Mouse (Mus musculus): Measurements from ENCODE around the gene Mapkapk5. TPM values are rescaled to one million over a fixed set of nuclear protein-coding genes. Genes with fewer than 3 reads are reported as not detected.

Mapkapk5 gene
- polyA plus RNA-seq, 1 experiment from 2014 or later, result 48.0 TPM

- no peaks in the 10 kb centered on the region for H3K9me3 ChIP-seq (ENCODE audit: control insufficient read depth, low read length)
- H3K9ac ChIP-seq (ENCODE audit: low read depth, low read length), result no peak overlapping the region
- WGBS, result 73% methylated on average over 16 of the region's 16 CpGs
- H3K4me3 ChIP-seq (ENCODE audit: low read length), result no peak overlapping the region
- no peak overlapping the region; the same call in 1 of the 2 replicates for H3K4me2 ChIP-seq (ENCODE audit: low read depth, low read length)
- ATAC-seq, result peak; percentile 92
- H3K4me1 ChIP-seq (ENCODE audit: control insufficient read depth, insufficient read depth, low read length), result peaks cover 11% of the 10 kb centered on the region; the same call in 1 of the 2 replicates
- H3K27me3 ChIP-seq (replicated peaks; ENCODE audit: control insufficient read depth, insufficient read depth, low read length), result no peaks in the 10 kb centered on the region
- H3K27ac ChIP-seq (ENCODE audit: low read length), result peak overlapping the region; percentile 75
- H3K36me3 ChIP-seq (ENCODE audit: control insufficient read depth, insufficient read depth, low read length), result 0 out of 2 replicates have a peak, but pooled peaks cover 4% of the 10 kb centered on the region
Measured at GRCm38 (mm10) chr5:121566035-121566681, 20.5 kb upstream of the Mapkapk5 start.

GRCm38 (mm10) chr5:121564468-121564895, 18.8 kb upstream of the Mapkapk5 start:
- ATAC-seq, result peak; percentile 8; the same call in 1 of the 2 replicates
- Histone ChIP-seq H3K36me3 (ENCODE audit: control insufficient read depth, insufficient read depth, low read length) (no peaks in the 10 kb centered on the region), H3K4me1 (ENCODE audit: control insufficient read depth, insufficient read depth, low read length) (peaks cover 11% of the 10 kb centered on the region; the same call in 1 of the 2 replicates)

GRCm38 (mm10) chr5:121562436-121562835, 16.7 kb upstream of the Mapkapk5 start:
- no peak for ATAC-seq
- no peaks in the 10 kb centered on the region for H3K27me3 ChIP-seq (replicated peaks; ENCODE audit: control insufficient read depth, insufficient read depth, low read length)
- 80% methylated on average over 3 of the region's 3 CpGs for WGBS

More at GRCm38 (mm10) chr5:121564468-121564895, 18.8 kb upstream of the Mapkapk5 start:
- H3K27ac ChIP-seq (ENCODE audit: low read length), result no peak overlapping the region
- 0 out of 2 replicates have a peak overlapping the region, but pooled peaks have one; percentile 34 for H3K9ac ChIP-seq (ENCODE audit: low read depth, low read length)
- no peaks in the 10 kb centered on the region for H3K27me3 ChIP-seq (replicated peaks; ENCODE audit: control insufficient read depth, insufficient read depth, low read length)
- 13% methylated on average over 11 of the region's 11 CpGs for WGBS
- no peak overlapping the region for H3K4me3 ChIP-seq (ENCODE audit: low read length)
- H3K9me3 ChIP-seq (ENCODE audit: control insufficient read depth, low read length), result no peaks in the 10 kb centered on the region
- peak overlapping the region; percentile 37; the same call in 1 of the 2 replicates for H3K4me2 ChIP-seq (ENCODE audit: low read depth, low read length)

GRCm38 (mm10) chr5:121549196-121549595, 3.5 kb upstream of the Mapkapk5 start:
- no peaks in the 10 kb centered on the region for H3K27me3 ChIP-seq (replicated peaks; ENCODE audit: control insufficient read depth, insufficient read depth, low read length)
- no peaks in the 10 kb centered on the region for H3K36me3 ChIP-seq (ENCODE audit: control insufficient read depth, insufficient read depth, low read length)
- H3K9me3 ChIP-seq (ENCODE audit: control insufficient read depth, low read length), result no peaks in the 10 kb centered on the region
- 86% methylated on average over 7 of the region's 7 CpGs for WGBS
- ATAC-seq, result no peak
- no peak overlapping the region for H3K9ac ChIP-seq (ENCODE audit: low read depth, low read length)
- no peak overlapping the region for H3K27ac ChIP-seq (ENCODE audit: low read length)
- no peak overlapping the region for H3K4me2 ChIP-seq (ENCODE audit: low read depth, low read length)
- H3K4me3 ChIP-seq (ENCODE audit: low read length), result no peak overlapping the region
- H3K4me1 ChIP-seq (ENCODE audit: control insufficient read depth, insufficient read depth, low read length), result peaks cover 10% of the 10 kb centered on the region

More at GRCm38 (mm10) chr5:121562436-121562835, 16.7 kb upstream of the Mapkapk5 start:
- Histone ChIP-seq H3K9ac (ENCODE audit: low read depth, low read length) (no peak overlapping the region), H3K4me3 (ENCODE audit: low read length) (no peak overlapping the region), H3K4me1 (ENCODE audit: control insufficient read depth, insufficient read depth, low read length) (peaks cover 11% of the 10 kb centered on the region; the same call in 1 of the 2 replicates), H3K36me3 (ENCODE audit: control insufficient read depth, insufficient read depth, low read length) (no peaks in the 10 kb centered on the region), H3K9me3 (ENCODE audit: control insufficient read depth, low read length) (no peaks in the 10 kb centered on the region), H3K27ac (ENCODE audit: low read length) (no peak overlapping the region), H3K4me2 (ENCODE audit: low read depth, low read length) (no peak overlapping the region)

GRCm38 (mm10) chr5:121547084-121547483, 1.4 kb upstream of the Mapkapk5 start:
- H3K4me2 ChIP-seq (ENCODE audit: low read depth, low read length), result no peak overlapping the region

GRCm38 (mm10) chr5:121546530-121546895, 808 bp upstream of the Mapkapk5 start:
- peak; percentile 55 for ATAC-seq
- peaks cover 18% of the 10 kb centered on the region for H3K4me1 ChIP-seq (ENCODE audit: control insufficient read depth, insufficient read depth, low read length)
- peak overlapping the region; percentile 100 for H3K4me3 ChIP-seq (ENCODE audit: low read length)
- H3K9me3 ChIP-seq (ENCODE audit: control insufficient read depth, low read length), result no peaks in the 10 kb centered on the region
- H3K4me2 ChIP-seq (ENCODE audit: low read depth, low read length), result peak overlapping the region; percentile 59
- WGBS, result 28% methylated on average over 6 of the region's 6 CpGs
- H3K36me3 ChIP-seq (ENCODE audit: control insufficient read depth, insufficient read depth, low read length), result no peaks in the 10 kb centered on the region
- H3K27ac ChIP-seq (ENCODE audit: low read length), result peak overlapping the region; percentile 95; the same call in 1 of the 2 replicates
- peak overlapping the region; percentile 98 for H3K9ac ChIP-seq (ENCODE audit: low read depth, low read length)
- H3K27me3 ChIP-seq (replicated peaks; ENCODE audit: control insufficient read depth, insufficient read depth, low read length), result no peaks in the 10 kb centered on the region

More at GRCm38 (mm10) chr5:121547084-121547483, 1.4 kb upstream of the Mapkapk5 start:
- 89% methylated on average over 3 of the region's 3 CpGs for WGBS
- H3K4me3 ChIP-seq (ENCODE audit: low read length), result no peak overlapping the region
- H3K4me1 ChIP-seq (ENCODE audit: control insufficient read depth, insufficient read depth, low read length), result peaks cover 18% of the 10 kb centered on the region
- no peaks in the 10 kb centered on the region for H3K9me3 ChIP-seq (ENCODE audit: control insufficient read depth, low read length)
- H3K36me3 ChIP-seq (ENCODE audit: control insufficient read depth, insufficient read depth, low read length), result no peaks in the 10 kb centered on the region
- no peak for ATAC-seq
- no peak overlapping the region for H3K9ac ChIP-seq (ENCODE audit: low read depth, low read length)
- no peak overlapping the region for H3K27ac ChIP-seq (ENCODE audit: low read length)
- no peaks in the 10 kb centered on the region for H3K27me3 ChIP-seq (replicated peaks; ENCODE audit: control insufficient read depth, insufficient read depth, low read length)

GRCm38 (mm10) chr5:121544910-121545792, 554 bp downstream of the Mapkapk5 start, which contains the start of the genes Adam1a and Gm42878:
Adam1a (minus strand) TSS chr5:121545482.
Gm42878 (minus strand) TSS chr5:121545482.
- peak within 1 kb of the TSS; percentile 88 for H3K4me2 ChIP-seq (ENCODE audit: low read depth, low read length)
- no peaks in the 10 kb centered on the region for H3K9me3 ChIP-seq (ENCODE audit: control insufficient read depth, low read length)
- peak; percentile 77 for ATAC-seq
- H3K4me1 ChIP-seq (ENCODE audit: control insufficient read depth, insufficient read depth, low read length), result peaks cover 18% of the 10 kb centered on the region
- H3K9ac ChIP-seq (ENCODE audit: low read depth, low read length), result peak within 1 kb of the TSS; percentile 98
- peak within 1 kb of the TSS; percentile 100 for H3K4me3 ChIP-seq (ENCODE audit: low read length)
- no peaks in the 10 kb centered on the region for H3K27me3 ChIP-seq (replicated peaks; ENCODE audit: control insufficient read depth, insufficient read depth, low read length)
- H3K27ac ChIP-seq (ENCODE audit: low read length), result peak within 1 kb of the TSS; percentile 95
- WGBS, result under 1% methylated on average over 68 of the region's 97 CpGs
- H3K36me3 ChIP-seq (ENCODE audit: control insufficient read depth, insufficient read depth, low read length), result no peaks in the 10 kb centered on the region

- Histone ChIP-seq H3K4me3 (ENCODE audit: low read length) (no peak overlapping the region), H3K9me3 (ENCODE audit: control insufficient read depth, low read length) (no peaks in the 10 kb centered on the region), H3K36me3 (ENCODE audit: control insufficient read depth, insufficient read depth, low read length) (no peaks in the 10 kb centered on the region), H3K4me2 (ENCODE audit: low read depth, low read length) (no peak overlapping the region), H3K27me3 (replicated peaks; ENCODE audit: control insufficient read depth, insufficient read depth, low read length) (no peaks in the 10 kb centered on the region), H3K4me1 (ENCODE audit: control insufficient read depth, insufficient read depth, low read length) (peaks cover 18% of the 10 kb centered on the region), H3K27ac (ENCODE audit: low read length) (no peak overlapping the region), H3K9ac (ENCODE audit: low read depth, low read length) (no peak overlapping the region)
- 72% methylated on average over 3 of the region's 3 CpGs for WGBS
- ATAC-seq, result no peak
Measured at GRCm38 (mm10) chr5:121543370-121543769, 2.3 kb downstream of the Mapkapk5 start.

- H3K27me3 ChIP-seq (replicated peaks; ENCODE audit: control insufficient read depth, insufficient read depth, low read length), result no peaks in the 10 kb centered on the region
- 73% methylated on average over 7 of the region's 7 CpGs for WGBS
Measured at GRCm38 (mm10) chr5:121541235-121541634, 4.5 kb downstream of the Mapkapk5 start.

More at GRCm38 (mm10) chr5:121541235-121541634, 4.5 kb downstream of the Mapkapk5 start:
- H3K9ac ChIP-seq (ENCODE audit: low read depth, low read length), result no peak overlapping the region
- ATAC-seq, result no peak
- H3K4me3 ChIP-seq (ENCODE audit: low read length), result no peak overlapping the region
- peaks cover 13% of the 10 kb centered on the region for H3K4me1 ChIP-seq (ENCODE audit: control insufficient read depth, insufficient read depth, low read length)
- 0 out of 2 replicates have a peak, but pooled peaks cover 4% of the 10 kb centered on the region for H3K36me3 ChIP-seq (ENCODE audit: control insufficient read depth, insufficient read depth, low read length)
- no peak overlapping the region for H3K27ac ChIP-seq (ENCODE audit: low read length)
- no peaks in the 10 kb centered on the region for H3K9me3 ChIP-seq (ENCODE audit: control insufficient read depth, low read length)
- no peak overlapping the region for H3K4me2 ChIP-seq (ENCODE audit: low read depth, low read length)
